Mouse (Mus musculus): ENCODE measurements around the gene S100a4. TPM values are rescaled to one million over a fixed set of nuclear protein-coding genes. Genes with fewer than 3 reads are reported as not detected.

S100a4 gene
- total RNA-seq, 2 experiments from 2014 or later, result 9.5 to 17.4 TPM

DNA sequence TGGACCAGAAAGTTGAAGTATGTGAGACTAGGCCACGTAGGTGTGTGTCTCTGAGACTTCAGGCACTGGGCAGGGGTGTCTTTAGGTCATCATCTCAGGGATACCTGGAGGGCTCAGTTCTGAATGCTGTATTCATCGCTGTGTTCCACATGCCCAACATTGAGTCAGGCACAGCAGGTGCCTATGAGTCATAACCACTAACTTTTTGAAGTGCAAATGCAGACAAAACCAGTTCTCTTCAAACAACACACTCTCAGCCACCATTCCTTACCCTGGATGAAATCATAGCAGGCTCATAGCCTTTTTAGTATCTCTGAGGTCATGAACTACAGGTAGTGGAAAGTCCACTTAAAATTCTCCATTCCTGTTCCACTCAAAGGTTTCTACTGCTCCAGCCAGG is 25.7 kb downstream of the S100a4 start:
- Histone ChIP-seq H3K4me3 (no peak overlapping the region), H3K27ac (no peak overlapping the region)
- intact Hi-C loops (cut with DNase I), result no loop called here
- TF ChIP-seq CTCF (IDR thresholded peaks at IDR 0.05), result no peak
- DNase-seq, result no peak

DNA sequence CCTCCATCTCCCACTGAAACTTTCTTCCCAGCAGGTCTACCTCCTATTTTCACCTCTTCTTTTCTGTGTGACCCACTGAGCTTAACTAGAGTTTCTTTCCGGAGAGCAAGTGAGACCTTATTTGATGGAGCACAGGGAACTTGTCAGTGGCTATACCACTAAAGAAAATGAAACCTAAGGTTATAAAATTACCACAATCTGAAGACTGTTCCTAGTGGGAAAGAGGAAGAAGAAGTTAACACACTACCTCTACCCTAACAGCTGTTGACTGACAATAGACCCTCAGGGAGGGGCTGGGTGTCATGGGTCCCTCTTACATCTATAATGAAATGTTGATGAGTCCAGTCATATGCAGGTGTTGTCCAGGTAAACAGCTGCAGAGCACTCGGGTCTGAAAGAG is 28.4 kb downstream of the S100a4 start:
- no peak for TF ChIP-seq CTCF (IDR thresholded peaks at IDR 0.05)
- intact Hi-C loops (cut with DNase I), result no loop called here
- H3K4me3 ChIP-seq, result no peak overlapping the region
- DNase-seq, result no peak
- H3K27ac ChIP-seq, result no peak overlapping the region

DNA sequence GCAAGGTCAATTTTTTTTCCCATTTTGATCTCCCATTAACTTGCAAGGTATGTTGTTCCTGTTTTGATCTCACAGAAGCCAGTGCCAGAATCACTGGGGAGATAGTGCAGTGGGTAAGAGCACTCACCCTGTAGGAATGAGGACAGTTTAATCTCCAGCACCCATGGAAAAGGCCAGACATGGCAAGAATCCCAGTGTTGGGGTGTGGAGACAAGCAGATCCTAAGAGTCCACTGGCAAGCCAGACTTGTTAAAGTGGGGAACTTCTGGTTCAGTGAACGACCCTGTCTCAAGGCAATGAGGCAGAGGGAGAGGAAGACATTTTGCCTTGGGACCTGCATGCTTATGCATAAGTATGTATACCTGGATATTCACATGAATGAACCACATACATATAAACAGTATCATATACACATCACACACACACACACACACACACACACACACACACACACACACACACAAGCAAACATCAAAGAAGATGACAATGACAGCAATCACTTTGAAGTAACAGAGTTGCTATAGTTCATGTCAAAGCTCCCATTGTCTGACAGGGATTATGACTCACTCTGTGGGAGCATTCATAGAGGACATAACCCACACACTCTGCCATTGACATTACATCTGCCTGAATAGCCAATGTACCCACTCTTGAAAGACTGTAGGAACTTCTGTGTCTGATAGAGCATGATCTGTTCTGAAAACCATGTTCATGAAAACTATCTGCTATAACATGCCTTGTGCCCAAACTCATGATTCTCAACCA is 35.1 kb downstream of the S100a4 start:
- intact Hi-C loops (cut with DNase I), result no loop called here
- H3K27ac ChIP-seq, result no peak overlapping the region
- H3K4me3 ChIP-seq, result no peak overlapping the region
- DNase-seq, result no peak
- no peak for TF ChIP-seq CTCF (IDR thresholded peaks at IDR 0.05)

DNA sequence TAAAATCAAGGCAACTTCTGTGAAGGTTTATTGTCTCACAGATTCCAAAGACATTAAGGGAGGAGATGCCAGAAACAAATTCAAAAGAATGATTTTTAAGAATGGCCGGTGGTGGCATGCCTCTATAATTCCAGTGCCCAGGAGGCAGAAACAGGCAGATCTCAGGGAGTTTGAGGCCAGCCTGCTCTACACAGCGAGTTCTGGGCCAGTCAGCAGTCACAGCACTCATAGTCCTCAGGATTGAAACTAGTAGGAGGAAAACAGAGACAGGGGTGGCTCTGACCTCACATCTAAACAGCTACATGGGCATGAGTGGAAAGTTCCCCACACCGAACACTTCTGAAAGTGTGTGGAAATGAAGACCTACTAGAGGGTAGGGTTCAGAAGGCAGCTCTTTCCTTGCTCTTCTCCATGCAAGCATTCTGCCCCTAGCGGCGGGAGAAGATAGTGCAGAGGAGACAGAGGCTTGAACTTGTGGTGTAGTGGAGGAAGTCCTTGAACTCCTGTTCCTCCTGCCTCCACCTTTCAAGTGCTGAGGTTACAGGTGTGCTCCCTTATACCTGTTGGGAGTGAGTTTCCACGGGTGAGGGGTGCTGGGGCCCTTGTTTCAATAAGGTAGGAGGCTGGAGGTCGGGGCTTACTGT is 36.1 kb downstream of the S100a4 start:
- Histone ChIP-seq H3K4me3 (no peak overlapping the region), H3K27ac (no peak overlapping the region)
- peak; percentile 49 for DNase-seq
- intact Hi-C loops (cut with DNase I), result no loop called here
- TF ChIP-seq CTCF (IDR thresholded peaks at IDR 0.05), result peak; percentile 72

DNA sequence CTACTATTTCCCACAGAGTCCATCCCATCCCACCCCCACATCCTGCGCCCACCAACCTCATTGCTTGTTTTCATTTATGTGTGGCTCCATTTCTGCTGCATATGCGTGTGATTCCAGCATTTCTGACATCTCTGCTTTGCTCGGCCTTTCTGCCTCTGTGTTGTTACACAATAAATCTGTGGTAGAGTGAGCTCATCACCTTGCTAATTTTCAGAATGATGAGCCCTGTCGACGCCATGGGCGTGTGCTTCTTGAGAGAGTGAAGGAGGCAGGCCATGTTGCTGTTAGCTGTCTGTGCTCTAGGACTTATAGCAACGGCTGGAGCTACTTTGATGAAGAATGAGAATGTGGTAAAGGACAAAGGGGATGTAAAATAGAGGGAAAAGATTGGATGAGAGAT is 37.4 kb downstream of the S100a4 start:
- no peak for DNase-seq
- Histone ChIP-seq H3K27ac (no peak overlapping the region), H3K4me3 (no peak overlapping the region)
- intact Hi-C loops (cut with DNase I), result no loop called here
- TF ChIP-seq CTCF (IDR thresholded peaks at IDR 0.05), result no peak

DNA sequence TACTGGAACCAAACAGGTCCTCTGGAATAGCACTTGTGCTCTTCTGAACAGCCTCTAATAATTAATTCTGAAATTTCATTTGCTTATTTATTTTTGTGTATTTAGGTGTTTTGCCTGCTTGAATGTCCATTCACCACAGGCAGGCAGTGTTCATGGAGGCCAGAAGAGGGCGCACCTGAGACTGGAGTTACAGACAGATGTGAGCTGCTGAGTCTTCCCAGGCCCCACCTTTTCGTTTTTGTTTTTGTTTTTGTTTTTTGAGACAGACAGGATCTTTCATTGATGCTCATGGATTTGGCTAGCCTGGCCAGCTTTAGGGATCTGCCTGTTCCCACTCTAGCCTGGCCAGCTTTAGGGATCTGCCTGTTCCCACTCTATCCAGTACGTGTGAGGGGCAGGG is 40.6 kb downstream of the S100a4 start:
- peak; percentile 72 for TF ChIP-seq CTCF (IDR thresholded peaks at IDR 0.05)
- no peak overlapping the region for H3K27ac ChIP-seq
- intact Hi-C loops (cut with DNase I), result no loop called here
- peak; percentile 62 for DNase-seq
- H3K4me3 ChIP-seq, result no peak overlapping the region

DNA sequence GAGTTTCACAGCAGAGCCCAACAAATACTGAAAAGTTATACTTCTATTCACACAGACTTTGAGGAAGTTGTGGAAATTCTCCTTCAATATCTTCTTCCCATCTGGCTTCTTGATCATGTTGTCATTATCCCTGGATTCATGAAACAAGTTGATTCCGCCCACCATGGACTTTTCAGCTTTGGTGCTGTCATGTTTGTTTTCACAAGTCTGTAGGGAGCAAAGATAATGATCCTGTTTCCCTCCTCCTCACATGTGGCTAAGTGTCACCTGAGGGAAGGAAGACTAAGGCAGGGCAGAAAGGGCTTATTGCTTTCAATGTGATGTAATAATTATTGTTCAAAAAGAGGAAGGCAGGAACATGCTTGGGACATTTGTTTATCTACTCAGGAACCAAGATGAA is 43.7 kb downstream of the S100a4 start:
- no peak overlapping the region for H3K27ac ChIP-seq
- no peak for DNase-seq
- no peak for TF ChIP-seq CTCF (IDR thresholded peaks at IDR 0.05)
- intact Hi-C loops (cut with DNase I), result no loop called here
- no peak overlapping the region for H3K4me3 ChIP-seq

DNA sequence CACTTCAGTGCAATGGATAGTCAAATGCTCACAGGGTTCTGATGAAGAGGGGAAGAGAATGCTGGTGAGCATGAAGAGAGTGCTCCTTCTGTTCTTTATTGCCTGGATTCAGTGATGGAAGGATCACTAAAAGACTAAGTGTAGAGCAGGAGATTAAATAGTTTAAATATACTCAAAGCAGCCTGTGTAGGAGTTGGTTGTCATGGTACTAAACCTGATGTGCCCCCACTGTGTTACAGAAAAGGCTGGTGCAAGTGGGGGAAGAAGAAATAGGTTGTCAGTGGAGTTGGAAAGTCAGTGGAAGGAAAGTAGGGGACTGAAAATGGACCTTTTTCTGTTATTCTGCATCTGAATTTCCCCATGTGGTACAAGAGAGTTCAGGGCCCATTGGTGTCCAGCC is 45.4 kb downstream of the S100a4 start:
- no peak for DNase-seq
- Histone ChIP-seq H3K4me3 (no peak overlapping the region), H3K27ac (no peak overlapping the region)
- no peak for TF ChIP-seq CTCF (IDR thresholded peaks at IDR 0.05)
- intact Hi-C loops (cut with DNase I), result no loop called here

DNA sequence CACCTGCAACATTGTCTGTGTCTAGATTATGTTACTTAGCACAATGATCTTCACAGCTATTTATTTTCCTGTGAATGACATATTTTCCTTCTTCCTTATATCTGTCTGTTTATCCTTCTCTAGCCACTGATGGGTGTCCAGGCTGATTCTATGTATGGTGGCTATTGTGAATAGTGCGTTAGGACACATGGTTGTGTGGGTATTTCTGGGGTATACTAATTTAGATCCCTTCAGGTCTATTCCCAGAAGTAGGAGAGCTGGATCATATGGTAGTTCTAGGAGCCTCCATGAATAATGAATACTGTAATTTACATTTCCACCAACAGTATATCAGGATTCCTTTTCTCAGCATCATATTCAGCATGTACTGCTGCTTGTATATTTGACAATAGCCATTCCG is 46.3 kb downstream of the S100a4 start:
- no peak overlapping the region for H3K4me3 ChIP-seq
- H3K27ac ChIP-seq, result no peak overlapping the region
- no peak for TF ChIP-seq CTCF (IDR thresholded peaks at IDR 0.05)
- DNase-seq, result no peak
- intact Hi-C loops (cut with DNase I), result loop anchor here (5.0 kb wide), 1 partner anchor 238 kb away; no protein-coding TSS in a partner anchor

DNA sequence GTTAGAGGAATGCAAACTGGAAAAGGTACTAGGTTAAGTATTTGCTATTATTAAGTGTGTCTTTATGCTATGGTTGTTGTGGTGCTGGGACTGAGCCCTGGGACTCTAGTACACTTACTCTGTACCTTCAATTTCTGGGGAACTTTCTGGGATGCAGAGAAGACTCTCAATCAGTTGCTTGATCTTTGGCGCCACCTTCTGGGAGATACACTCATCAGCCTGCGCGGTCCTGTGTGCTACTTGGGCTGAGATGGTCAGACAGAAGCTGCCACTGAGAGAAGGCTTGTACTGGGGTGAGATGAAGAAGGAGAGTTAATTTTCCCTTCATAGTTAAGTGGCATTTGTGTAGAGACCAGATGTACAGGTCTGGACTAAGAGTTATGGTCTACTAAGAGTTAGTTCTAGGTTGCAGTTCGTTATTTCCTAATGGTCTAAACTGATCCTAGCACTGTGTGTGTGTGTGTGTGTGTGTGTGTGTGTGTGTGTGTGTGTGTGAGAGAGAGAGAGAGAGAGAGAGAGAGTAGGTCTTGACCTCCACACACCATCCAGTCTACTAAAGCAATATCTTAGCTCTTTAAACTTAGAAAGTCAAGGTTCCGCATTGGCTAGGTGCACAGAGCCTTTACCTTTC is 49.4 kb downstream of the S100a4 start:
- H3K4me3 ChIP-seq, result no peak overlapping the region
- TF ChIP-seq CTCF (IDR thresholded peaks at IDR 0.05), result peak; percentile 85
- intact Hi-C loops (cut with DNase I), result loop anchor here (5.0 kb wide), 1 partner anchor 241 kb away; no protein-coding TSS in a partner anchor

DNA sequence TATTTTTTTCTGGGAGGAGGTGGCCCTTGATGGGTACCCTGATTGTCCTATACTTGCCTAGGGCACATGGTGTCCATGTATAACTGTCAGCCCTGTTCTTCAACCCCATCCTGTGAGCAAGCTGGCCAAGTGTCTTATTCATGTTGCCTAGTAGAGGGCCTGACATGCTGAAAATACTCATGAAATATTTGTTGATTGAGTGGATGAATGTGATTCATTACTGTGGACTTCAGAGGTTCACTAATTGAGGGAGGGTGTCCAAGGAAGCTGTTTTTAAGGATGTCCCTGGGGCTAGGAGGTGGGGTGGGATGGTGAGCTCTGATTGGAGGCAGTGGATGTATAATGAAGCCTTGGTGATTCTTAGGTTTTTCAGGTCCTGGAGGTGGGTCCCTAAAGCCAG is 50.1 kb downstream of the S100a4 start, which contains the start of gene S100a7a:
Gene S100a7a, plus strand, starts transcription at position 301 of the 400 bp plus-strand sequence.
- DNase-seq, result no peak
- Histone ChIP-seq H3K27ac (no peak within 1 kb of the TSS), H3K4me3 (no peak within 1 kb of the TSS)
- intact Hi-C loops (cut with DNase I), result loop anchor here (5.0 kb wide), 1 partner anchor 241 kb away; no protein-coding TSS in a partner anchor
- TF ChIP-seq CTCF (IDR thresholded peaks at IDR 0.05), result no peak

More for the DNA sequence above, 49.4 kb downstream of the S100a4 start:
- no peak overlapping the region for H3K27ac ChIP-seq
- peak; percentile 70 for DNase-seq

Other genes with a start within 250 kb of the S100a4 start
- 1 to 10 TPM in 1 of 2 experiments, under 1 TPM in 1; 0.97 to 1.3 TPM for gene Slc27a3, start 213.8 kb upstream of the S100a4 start, total RNA-seq (2021)
- gene Ints3, start 170.1 kb upstream of the S100a4 start, total RNA-seq (2021), result 10 to 100 TPM; 14.0 to 17.2 TPM
- gene Npr1, start 137.9 kb upstream of the S100a4 start, total RNA-seq (2021), result 1 to 10 TPM; 6.5 to 8.3 TPM
- gene Ilf2, start 127.6 kb upstream of the S100a4 start, total RNA-seq (2021), result 10 to 100 TPM; 26.1 to 30.7 TPM
- 10 to 100 TPM; 71.8 to 74.4 TPM for gene Snapin, start 112.7 kb upstream of the S100a4 start, total RNA-seq (2021)
- gene Chtop, start 94.3 kb upstream of the S100a4 start, total RNA-seq (2021), result 100 to 1,000 TPM; 104 to 111 TPM
- gene S100a1, start 89.4 kb upstream of the S100a4 start, total RNA-seq (2021), result 100 to 1,000 TPM; 151 to 202 TPM
- 10 to 100 TPM; 11.9 to 15.5 TPM for gene S100a13, start 89.3 kb upstream of the S100a4 start, total RNA-seq (2021)
- under 1 TPM in 1 of 2 experiments, not detected in 1; 0.36 TPM for gene S100a14, start 76.9 kb upstream of the S100a4 start, total RNA-seq (2021)
- 10 to 100 TPM; 52.3 to 67.7 TPM for gene S100a16, start 66.5 kb upstream of the S100a4 start, total RNA-seq (2021)
- not detected for gene S100a3, start 43.2 kb upstream of the S100a4 start, total RNA-seq (2021)
- not detected for gene S100a2, start 13.5 kb upstream of the S100a4 start, total RNA-seq (2021)
- not detected for gene Gm42674, start 1.9 kb upstream of the S100a4 start, total RNA-seq (2021)
- gene S100a5, start 4.8 kb downstream of the S100a4 start, total RNA-seq (2021), result 1 to 10 TPM in 1 of 2 experiments, not detected in 1; 2.7 TPM
- 100 to 1,000 TPM in 1 of 2 experiments, 10 to 100 TPM in 1; 52.2 to 123 TPM for gene S100a6, start 9.1 kb downstream of the S100a4 start, total RNA-seq (2021)
- under 1 TPM in 1 of 2 experiments, not detected in 1; 0.17 TPM for gene S100a7a, start 50.2 kb downstream of the S100a4 start, total RNA-seq (2021)
- gene S100a8, start 65.2 kb downstream of the S100a4 start, total RNA-seq (2021), result not detected
- under 1 TPM in 1 of 2 experiments, not detected in 1; 0.89 TPM for gene S100a9, start 92.0 kb downstream of the S100a4 start, total RNA-seq (2021)
- not detected for gene Pglyrp4, start 123.1 kb downstream of the S100a4 start, total RNA-seq (2021)
- not detected for gene Gm5849, start 174.1 kb downstream of the S100a4 start, total RNA-seq (2021)

Measured in gastrocnemius, adult 2 months (tissue).